Mouse (Mus musculus): ENCODE results near the gene Sycp2l.

Sycp2l gene

DNA sequence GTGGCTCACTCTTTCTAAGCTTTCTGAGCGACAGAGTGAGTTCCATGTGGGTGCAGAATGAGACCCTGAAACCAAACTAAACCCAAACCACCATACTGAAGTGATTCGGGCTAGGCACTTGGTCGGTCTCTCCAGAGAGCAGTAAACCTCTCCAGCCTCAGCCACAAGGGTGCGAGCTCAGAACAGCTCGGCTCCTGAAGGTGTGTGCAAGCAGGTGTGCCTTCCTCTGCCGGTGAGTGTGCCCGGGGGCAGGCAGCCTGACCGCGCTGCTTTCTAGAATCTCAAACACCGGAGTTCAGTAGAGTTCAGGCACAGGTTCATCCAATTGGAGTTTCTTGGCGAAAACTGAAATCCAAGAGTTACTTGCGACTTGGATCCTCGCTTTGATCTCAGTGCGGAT is at the start of gene Sycp2l:
Gene Sycp2l (plus strand): TSS at position 368 of the 400 bp plus-strand sequence.
- 38% methylated on average over 14 of the region's 14 CpGs for WGBS

DNA sequence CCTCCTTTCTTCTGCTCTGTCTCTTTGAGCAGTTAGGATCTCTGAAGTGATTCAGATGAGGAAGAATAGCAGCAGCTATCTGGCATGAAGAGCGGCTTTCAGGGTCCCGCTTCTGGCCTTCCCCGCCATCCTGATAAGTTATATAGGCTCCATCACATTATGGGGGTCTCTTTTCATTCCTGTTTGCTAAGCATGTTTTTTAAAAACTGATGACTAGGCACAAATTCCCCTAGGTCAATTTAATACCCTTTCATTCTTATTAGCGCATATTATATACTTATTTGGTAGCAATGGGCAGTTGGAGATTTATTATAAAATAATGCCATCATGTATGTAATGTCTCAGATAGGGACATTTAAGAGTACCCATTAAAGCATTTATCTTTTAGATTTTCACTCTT is 46.5 kb upstream of the Sycp2l start:
- 98% methylated on average over 4 of the region's 4 CpGs for WGBS

DNA sequence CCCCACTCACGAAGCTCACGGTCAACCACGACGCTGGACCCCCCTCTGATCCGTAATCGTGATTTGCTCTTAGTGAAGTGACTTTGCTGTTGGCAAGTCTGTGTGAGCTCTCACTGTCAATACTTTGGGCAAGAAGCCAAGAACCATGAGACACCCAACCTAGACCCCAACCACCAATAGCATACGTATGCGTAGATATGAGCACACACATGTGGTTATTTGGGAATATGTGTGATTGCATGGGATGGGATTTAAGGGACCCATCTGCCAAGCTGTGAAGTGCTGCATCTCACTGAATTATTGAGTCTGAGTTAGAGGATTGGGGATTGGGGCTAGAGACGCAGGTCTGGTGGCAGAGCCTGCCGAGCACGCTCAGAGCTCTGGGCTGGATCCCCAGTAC is 42.5 kb upstream of the Sycp2l start:
- WGBS, result 68% methylated on average over 11 of the region's 11 CpGs

DNA sequence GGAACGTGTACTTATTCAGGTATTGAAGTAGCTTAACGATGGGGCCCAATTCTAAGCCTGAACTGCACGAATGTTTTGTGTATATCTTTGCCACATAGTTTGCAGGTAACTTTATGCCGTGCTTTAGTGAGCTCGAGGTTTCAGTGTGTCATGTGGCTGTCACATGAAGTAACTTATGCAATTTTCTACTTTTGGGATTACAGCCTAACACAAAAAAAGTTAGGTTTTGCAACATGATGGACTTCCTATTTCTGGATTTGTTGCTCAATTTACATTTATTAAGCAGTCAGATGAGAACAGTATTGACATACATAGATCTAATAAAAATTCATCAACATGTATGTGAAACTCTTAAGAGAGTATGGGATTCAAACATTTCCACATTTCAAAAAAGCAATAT is 40.3 kb upstream of the Sycp2l start:
- 83% methylated on average over 5 of the region's 5 CpGs for WGBS

DNA sequence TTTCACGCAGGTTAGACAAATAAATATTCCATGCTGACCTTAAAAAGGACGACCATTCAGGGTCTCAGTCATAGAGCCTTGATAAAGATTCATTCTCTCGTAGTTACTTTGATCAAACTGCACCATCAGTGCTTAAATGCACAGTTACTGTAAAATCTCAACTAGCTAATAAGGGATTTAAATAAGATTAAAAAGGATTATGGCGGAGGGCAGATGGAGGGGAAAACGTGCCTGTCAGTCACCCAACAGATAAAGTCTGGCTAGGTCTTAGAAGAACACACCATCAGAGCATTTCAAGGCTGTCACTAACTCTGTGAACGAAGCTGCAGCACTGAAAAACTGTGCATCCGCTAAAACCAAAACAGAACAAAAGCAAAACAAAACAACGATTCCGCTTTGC is 36.2 kb upstream of the Sycp2l start:
- WGBS, result 58% methylated on average over 9 of the region's 9 CpGs

DNA sequence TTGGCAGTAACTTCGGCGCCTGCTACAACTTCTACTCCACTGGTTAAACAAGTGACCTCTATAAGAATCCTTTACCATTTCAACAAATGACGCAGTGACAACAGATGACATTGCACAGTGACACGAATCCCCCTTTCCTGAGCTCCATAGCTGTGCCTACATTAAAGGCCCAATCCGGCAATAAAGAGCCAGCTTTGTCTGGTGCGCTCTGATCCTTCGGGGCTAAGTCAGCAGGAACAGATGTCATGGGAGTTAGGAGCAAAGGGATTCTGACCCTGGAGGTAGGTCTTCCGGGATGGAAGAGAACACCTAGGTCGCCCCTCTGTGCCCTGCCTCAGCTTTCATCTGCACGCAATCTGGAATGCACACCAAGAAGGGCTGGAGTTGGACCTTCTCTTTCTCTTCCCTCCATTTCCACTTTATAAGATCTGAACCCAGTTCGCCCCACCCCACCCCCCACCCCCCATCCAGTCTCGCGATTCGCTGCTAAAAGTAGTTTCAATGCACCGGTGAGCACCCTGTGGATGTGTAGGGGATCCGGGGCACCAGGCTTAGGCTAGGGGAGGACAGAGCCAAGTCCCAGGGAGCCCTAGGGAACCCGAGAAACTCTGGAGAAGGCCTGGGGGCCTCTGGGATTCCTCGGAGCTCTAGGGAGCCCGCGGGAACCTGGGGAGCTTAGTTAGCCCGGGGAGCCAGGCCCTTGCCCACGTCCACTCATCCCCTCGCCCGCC is 35.3 kb upstream of the Sycp2l start:
- WGBS, result 14% methylated on average over 24 of the region's 24 CpGs

DNA sequence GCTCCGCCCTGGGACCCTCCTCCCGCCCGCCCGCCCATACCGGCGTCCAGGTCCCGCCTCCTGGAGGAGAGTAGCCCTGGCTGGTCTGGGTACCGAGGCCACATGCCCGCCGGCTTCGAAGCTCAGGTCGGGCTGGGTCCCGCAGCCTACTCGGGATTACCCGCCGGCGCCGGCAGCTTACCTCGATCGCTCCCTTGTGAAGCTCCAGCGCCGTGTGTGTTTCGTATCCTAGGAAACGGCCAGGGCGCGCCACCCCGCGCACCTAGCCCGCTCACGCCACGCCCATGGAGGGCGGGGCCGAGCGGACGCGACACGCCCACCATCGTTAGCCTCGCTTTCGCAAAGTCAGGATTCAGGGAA is 34.7 kb upstream of the Sycp2l start, which contains the start of gene Mak:
Gene Mak (minus strand): TSS at position 286 of the 360 bp plus-strand sequence.
- WGBS, result under 1% methylated on average over 40 of the region's 40 CpGs

DNA sequence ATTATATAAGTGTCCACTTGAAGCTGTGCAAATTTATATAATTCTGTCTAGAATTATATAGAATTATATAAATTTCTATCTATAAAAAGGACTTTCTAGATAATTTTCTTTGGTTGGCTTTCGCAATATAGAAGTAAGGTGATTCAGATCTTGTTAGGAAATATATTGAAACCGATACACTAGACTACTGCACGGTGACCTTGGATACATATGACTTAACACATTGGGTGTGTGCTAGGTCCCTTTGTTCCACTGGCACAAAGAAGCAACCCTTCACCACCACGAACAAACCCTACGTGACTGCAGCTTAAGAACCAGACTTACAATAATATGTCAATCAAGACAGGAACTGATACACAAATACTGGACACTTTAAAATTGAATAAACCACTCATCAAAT is 34.2 kb upstream of the Sycp2l start:
- WGBS, result 53% methylated on average over 5 of the region's 5 CpGs

DNA sequence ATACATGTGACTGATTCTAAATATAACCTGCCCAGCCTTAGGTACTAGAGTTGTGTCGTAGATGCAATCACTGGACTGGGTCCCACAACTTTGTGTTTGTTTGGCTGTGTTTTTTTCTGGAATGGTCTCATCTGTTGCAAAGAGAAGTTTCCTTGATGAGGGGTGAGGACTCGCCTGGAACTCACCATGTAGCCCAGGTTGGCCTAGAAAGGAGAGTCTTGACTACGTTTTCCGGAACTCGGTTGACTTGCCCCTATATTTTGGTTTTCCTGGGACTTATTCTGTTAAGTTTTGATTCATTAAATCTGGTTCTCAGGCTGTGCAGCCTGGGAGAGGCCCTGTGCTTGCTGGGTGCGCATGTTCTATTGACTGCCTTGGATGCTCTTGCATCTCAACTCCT is 33.4 kb upstream of the Sycp2l start:
- WGBS, result 93% methylated on average over 6 of the region's 6 CpGs

DNA sequence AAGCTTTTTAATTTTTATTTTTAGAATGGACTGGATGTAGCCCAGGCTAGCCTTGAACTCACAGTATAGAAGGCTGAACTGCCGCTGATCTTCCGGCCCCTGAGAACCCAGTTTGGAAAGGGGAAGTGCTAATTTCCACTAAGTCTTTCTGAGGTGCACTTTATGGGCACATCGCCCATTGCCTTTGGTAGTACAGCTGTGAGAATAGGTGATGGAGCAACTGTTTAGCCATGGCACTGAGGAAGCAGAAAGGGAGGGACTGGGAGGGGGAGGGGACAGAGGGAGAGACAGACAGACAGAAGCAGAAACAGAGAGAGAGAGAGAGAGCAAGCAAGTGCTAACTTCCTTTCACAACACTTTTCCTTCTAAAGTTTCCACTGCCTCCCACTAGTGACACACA is 29.6 kb upstream of the Sycp2l start:
- WGBS, result 91% methylated on average over 3 of the region's 3 CpGs

DNA sequence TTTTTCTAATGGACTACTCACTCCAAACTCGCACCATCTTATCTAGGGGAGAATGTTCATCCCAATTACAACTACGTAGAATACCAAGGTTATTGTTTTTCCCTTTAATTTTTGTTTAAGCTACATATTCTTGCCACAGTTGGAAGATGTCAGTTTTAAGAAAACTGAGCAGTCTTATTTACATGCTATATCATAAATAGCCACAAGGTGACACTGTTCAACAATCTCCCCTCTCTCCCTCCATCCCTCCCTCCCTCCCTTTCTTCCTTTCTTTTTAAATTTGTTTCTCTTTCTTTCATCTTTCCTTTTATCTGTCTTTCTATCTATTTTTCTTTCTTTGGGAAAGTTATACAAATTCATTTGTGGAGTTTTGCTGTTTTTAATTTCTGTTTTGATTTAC is 29.0 kb upstream of the Sycp2l start:
- WGBS, result 35% methylated on average over 2 of the region's 2 CpGs

DNA sequence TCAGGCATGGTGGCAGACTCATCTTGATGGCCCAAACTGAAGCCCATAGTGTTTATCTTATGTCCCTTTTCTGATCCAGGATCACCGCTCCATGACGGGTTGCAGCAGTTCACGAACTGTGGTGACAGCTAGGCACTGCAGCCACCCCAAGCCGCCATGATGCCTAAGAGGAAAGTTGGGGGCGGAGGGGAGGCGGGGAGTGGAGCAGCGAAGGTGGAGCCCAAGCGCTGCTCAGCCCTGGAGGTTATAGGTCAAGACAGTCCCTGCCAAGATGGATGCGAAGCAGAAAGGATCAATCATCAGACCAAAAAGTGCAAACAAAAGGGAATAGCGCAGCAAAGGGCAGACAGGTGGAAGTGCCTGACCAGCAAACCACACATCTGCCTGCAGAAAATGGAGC is 22.8 kb upstream of the Sycp2l start:
- WGBS, result 62% methylated on average over 10 of the region's 10 CpGs

DNA sequence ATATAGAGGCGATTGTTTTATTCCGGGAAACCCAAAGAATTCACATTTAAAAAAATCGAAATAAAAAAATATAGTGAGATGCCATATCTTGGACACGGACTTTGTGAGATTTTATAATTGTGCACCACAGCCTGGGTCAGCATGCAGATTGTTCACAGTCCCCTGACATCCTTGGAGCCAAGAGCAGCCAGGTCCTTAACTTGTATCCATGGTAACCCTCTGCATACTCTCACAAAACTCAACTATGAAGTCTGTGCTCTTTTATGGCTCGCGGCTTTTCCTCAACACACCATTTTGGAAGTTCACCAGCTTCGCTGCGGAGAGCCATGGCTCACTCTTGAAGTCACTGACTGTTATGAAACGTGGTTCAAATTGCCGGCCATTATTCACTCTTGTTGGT is 19.9 kb upstream of the Sycp2l start:
- WGBS, result 68% methylated on average over 10 of the region's 10 CpGs

DNA sequence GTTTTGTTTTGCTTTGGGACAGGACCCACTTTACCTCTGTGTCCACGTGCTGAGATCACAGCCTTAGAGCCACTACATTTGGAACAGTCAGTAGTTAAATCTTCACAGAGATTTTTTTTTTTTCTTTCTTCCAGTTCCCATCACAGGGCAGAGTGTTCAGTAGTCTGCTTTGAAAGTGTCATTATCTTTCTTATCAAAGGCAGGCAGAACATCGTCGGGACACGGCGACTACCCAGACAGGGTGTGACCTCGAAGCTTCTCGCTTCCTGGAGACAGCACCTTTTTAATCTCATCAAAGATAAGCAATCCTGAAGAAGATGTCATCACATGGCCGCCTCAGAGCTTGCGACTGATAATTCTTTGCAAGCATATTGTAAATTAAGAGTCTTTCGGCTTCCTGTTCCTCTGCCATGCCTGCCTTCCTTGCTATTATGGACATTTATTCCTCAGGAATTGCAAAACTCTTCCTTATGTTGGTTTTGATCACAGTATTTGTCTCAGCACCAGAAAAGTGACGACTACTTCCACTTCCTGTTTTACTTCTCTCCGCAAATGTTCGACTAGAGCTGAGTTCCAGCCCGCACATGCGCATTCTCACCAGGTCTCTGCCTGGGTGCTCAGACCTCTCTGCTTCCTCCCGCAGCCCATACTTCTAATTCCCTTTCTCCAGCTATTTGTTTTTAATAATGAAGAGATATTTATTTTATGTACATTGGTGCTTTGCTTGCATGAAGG is 16.6 kb upstream of the Sycp2l start:
- 77% methylated on average over 16 of the region's 16 CpGs for WGBS

DNA sequence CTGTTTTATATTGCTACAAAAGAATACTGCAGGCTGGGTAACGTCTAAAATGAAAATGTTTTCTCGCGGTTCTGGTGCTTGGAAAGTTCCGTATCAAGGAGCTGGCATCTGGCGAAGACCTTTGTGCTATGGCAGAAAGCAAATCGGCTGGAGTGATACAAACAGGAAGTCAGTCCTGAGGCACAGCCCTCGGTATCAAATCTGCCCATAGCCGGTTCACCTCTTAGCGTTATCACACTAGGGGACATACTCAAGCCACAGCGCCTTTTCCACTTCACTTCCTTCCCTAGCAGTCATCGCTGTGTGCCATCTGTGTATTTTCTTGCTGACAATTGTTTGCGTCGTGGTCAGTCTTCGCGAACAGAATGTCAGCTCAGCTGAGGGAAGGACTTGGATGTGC is 15.8 kb upstream of the Sycp2l start:
- WGBS, result 76% methylated on average over 15 of the region's 15 CpGs

DNA sequence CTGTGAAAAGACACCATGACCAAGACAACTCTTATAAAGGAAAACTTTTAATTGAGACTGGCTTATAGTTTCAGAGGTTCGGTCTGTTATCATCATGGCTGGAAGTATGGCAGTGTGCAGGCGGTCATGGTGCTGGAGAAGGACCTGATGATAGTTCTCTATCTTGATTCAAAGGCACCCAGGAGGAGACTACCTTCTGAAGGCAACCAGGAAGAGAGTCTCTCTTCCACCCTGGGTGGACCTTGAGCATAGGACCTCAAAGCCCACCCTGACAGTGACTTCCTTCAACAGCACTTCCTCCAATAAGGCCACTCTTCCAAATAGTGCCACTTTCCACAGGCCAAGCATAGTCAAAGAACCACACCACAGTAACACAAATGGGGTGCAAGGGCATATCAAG is 14.1 kb upstream of the Sycp2l start:
- 99% methylated on average over 2 of the region's 2 CpGs for WGBS

DNA sequence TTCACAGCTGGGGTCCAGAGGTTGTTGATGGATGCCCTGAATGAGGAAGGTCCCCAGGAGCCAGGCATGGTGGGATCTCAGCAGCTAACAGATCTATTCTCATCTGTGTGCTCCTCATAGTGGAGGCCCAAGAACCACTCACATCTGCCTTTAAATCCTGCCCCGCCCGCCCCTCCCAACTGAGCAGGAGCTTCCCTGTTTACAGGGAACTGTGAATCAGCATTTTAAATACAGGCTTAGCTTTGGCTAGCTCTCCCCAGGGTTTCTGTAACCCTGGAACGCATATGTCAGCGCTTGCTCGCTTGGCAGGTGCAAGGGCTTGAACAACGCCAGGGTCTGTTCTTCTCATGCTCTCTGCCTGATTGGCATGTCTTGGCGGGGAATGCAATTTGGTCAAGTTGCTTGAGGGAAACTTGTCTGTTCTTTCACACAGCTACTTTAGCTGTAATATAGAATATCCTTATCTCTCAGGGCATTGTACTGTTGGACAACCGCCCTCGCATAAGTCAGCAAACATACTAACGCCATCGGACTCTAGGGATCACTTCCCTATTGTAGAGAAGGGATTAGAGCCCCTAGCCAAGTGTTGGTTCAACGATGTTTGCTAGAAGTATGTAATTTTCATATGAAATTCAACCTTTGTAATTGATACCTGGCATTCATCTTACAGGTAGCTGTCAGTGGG is 10.1 kb upstream of the Sycp2l start:
- 77% methylated on average over 12 of the region's 12 CpGs for WGBS

DNA sequence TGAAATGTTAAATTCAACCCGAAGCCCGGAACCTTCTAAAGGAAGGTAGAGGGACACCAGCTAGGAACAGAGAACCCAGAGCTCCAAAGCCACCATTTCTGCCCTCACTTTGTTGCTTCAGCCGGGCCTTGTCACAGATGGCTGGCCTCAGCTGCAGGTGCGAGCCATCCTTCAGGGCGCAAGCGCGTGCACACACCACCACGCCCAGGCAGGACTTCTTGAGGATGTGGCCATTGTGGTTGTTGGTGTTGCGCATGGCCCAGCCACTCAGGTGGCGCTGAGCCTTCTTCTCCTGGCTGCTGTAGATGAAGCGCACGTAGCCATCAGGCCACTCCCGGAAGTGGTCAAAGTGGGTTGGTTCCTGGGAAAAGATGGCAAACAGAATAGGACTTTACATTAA is 8.6 kb upstream of the Sycp2l start:
- WGBS, result 95% methylated on average over 13 of the region's 13 CpGs

DNA sequence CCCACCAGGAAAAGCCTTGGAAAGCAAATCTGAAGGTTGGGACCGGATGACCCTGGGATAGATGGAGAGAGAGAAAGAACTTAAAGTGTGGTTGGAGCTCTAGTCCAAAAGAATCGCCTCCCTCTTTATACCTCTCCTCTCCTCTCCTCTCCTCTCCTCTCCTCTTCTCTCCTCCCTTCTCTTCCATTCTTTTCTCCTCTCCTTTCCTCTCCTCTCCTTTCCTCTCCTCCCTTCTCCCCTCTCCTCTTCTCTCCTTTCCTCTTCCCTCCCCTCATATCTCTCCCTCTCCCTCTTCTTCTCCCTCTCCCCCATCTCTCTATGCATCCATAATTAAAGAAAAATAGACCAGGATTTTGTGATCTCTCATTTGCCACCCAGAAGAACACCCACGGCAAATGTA is 3.2 kb upstream of the Sycp2l start, which contains the start of gene Gcm2:
Gene Gcm2 (minus strand): TSS at position 101 of the 400 bp plus-strand sequence.
- 80% methylated on average over 3 of the region's 3 CpGs for WGBS

DNA sequence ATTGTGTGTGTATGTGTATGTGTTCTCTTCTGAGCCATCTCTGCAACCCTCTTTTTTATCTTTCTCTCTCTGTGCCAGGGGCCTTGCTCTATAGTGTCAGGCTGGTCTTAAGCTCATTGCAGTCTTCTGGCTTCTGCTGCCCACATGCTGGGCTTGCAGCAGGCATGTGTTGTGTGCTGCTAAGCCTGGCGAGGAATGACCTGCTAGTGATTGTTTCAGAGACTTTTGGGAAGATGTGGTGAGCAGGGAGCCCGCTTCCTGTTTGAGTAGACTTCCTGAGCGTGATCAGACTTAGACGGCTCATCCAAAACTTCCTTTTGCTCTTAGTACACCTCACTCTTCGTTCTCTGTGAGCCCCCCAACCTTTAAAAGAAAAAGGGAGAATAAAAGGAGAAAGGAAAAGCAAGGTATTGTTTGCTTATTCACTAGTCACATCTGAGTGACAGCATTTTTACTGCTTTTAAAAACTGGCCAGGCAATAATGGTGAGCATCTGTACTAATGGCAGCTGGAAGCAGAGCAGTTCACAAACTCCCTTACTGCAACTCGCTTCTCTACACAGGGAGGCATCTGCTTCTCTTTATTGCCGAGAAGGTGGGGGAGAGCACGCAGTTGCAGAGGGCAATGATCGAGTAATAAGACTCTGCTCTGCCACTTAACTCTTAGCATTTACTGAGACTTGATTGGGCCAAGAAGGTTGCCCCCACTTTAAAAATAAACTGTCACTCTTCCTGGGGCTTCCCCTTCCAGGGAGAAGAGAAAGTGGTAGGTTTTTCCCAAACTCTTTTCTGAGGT is 5.2 kb downstream of the Sycp2l start:
- WGBS, result 59% methylated on average over 9 of the region's 9 CpGs

DNA sequence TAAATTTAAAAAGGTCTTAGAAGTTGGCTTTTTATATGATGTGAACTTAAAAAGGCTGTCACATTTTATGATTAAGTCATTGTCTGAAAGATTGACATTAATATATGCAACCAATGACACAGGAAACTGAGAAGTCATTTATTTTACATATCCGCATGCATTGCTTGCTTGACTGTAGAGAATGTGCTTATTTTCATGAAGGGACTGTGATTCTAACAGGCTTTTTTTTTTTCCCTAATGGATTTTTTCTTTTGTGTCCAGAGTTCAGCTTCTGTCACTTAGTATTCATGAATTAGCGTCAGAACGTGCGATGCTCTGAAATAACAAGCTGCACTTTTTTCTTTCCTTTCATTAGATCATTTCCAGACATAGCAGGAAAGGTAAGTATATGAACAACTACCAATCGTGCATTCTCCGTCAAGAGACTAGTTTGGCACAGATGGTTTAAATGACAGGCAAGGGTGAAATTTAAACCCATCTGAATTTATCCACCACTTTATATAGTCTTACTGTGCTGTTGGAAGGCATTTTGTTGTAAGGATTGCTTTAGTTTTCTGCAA is 9.6 kb downstream of the Sycp2l start:
- 60% methylated on average over 6 of the region's 6 CpGs for WGBS

DNA sequence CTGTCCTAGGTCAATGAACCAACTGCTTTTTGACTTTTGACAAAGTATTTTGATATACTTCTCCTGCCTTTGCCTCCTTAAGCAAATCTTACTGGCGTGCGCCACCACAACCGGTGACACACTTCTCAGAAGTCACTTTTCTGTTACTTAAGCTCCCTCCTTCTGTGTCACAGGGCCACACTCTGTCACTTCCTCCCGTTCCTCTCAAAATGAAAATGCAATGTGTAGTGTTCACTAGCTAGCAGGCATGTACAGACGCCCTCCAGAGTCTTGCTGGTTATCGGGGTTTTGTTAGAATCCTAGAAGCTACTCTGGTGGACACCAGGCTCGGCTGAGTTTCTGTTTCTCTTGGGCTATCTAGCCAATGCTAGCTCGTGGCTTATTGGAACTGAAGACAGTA is 14.2 kb downstream of the Sycp2l start:
- 80% methylated on average over 8 of the region's 8 CpGs for WGBS

Data from cerebral cortex, adult 2 months (tissue).